ENCODE assay signal across 8 mouse cellular contexts in the genomic region with DNA sequence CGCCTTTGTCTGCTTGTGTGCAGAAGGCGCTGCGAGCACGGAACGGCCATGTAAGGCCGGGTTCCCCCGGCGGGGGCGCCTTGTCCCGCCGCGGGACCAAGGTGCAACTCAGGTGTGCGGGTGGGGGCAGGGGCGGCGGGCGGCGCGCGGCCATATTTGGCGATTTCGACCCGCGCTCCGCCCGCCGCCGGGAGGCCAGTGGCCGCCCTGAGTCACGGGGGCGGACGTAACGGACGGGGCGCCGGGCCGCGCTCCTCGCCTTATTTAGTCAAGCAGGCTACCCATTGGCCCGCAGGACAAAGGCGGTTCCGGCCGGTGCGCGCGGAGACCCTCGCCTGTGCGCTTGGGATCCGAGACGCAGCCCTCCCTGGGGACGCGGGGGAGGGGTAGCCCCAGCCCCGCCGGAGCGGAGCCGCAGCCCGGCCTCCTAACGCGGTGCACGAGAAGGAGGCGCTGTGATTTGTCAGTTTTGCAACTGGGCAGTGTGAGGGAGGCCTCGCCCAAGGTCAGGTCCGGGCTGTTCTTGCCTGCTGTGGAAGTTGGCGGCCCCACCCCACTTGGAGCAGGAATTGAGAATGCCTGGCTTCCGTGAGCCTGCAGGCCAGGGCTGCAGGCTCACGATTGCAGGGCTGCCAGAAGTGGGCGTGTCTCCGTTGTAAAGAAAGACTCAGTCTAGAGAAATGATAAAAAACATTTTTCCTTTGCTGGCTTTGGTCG. TPM values are rescaled to one million over a fixed set of nuclear protein-coding genes. Genes with fewer than 3 reads are reported as not detected.
A peak's percentile ranks its signal among the peaks of the same experiment; 100 is the strongest.
DNase-seq lines count a peak whose midpoint lies in the region; ATAC-seq lines count a peak whose summit lies in the region.

No protein-coding gene starts in this region.

- no peaks in the 10 kb centered on the region for H3K9me3 ChIP-seq in hindbrain, embryonic 13.5 days

- ATAC-seq in hindbrain, embryonic 13.5 days (ENCODE audit: low FRiP score) = peak; percentile 66

- peak; percentile 97 for DNase-seq in MN1 (ENCODE audit: low spot score)
- peak; percentile 73 for DNase-seq in cerebellum, adult 9-10 months
- peak; percentile 67 to 75 for DNase-seq in frontal cortex, postnatal 14 days (ENCODE audit: low spot score in 2 of 2)
- peak; percentile 58 for DNase-seq in left cerebral cortex, adult 11 months (ENCODE audit: low spot score)
- DNase-seq in lung, postnatal 4 days = peak; percentile 94 to 97
- DNase-seq in retina, postnatal 7 days (ENCODE audit: low read depth, low spot score) = peak; percentile 71
- peak; percentile 91 for DNase-seq in urinary bladder, postnatal 14 days (ENCODE audit: low spot score)

- H3K27me3 ChIP-seq in hindbrain, embryonic 13.5 days = no peaks in the 10 kb centered on the region

- under 1% methylated on average over 58 of the region's 68 CpGs for WGBS in hindbrain, embryonic 13.5 days

- peak overlapping the region; percentile 100 for H3K27ac ChIP-seq in hindbrain, embryonic 13.5 days

- H3K9ac ChIP-seq in hindbrain, embryonic 13.5 days = peak overlapping the region; percentile 100

- peaks cover 56% of the 10 kb centered on the region for H3K4me1 ChIP-seq in hindbrain, embryonic 13.5 days (replicated peaks)

- H3K4me3 ChIP-seq in hindbrain, embryonic 13.5 days = peak overlapping the region; percentile 100

- peak overlapping the region; percentile 95 for H3K4me2 ChIP-seq in hindbrain, embryonic 13.5 days

- peaks cover 13% of the 10 kb centered on the region for H3K36me3 ChIP-seq in hindbrain, embryonic 13.5 days

RNA-seq across cellular contexts. Expression of a gene that starts 1.8 kb away (rescaled TPM):
- 4,110 and 4,339 TPM in 2 replicates for polyA plus RNA-seq in hindbrain, embryonic 13.5 days (2015; fragmentation: Nextera tagmentation; extraction: Ambion mirVana)

RNA-seq across cellular contexts. Expression of a gene that starts 11.2 kb away (rescaled TPM):
- polyA plus RNA-seq in hindbrain, embryonic 13.5 days (2015; fragmentation: Nextera tagmentation; extraction: Ambion mirVana) = 1.6 and 2.6 TPM in 2 replicates

RNA-seq across cellular contexts. Expression of a gene that starts 28.4 kb away (rescaled TPM):
- polyA plus RNA-seq in hindbrain, embryonic 13.5 days (2015; fragmentation: Nextera tagmentation; extraction: Ambion mirVana) = 74.6 and 82.4 TPM in 2 replicates

Comparison
In these comparisons a context has a peak if more than half of its experiments do, and no peak if none do; other contexts are left out.
1. Peak in every context shown above with its lines: DNase-seq, ATAC-seq, H3K4me3 ChIP-seq and H3K27ac ChIP-seq.